Mouse (Mus musculus) midbrain, embryonic 14.5 days (tissue): ENCODE data around the gene Dhx32. TPM values are rescaled to one million over a fixed set of nuclear protein-coding genes. Genes with fewer than 3 reads are reported as not detected.

ENCODE experiments used
- ATAC-seq: fragments of 200-750 bp; cut with Nextera tagmentation; 2 replicates; pipeline ENCODE4 v1.8.0; 2017; ENCODE audit warnings: moderate number of reproducible peaks, moderate library complexity; ENCODE audit not compliant: low FRiP score, low TSS enrichment
- DNase-seq: peaks from one replicate; pipeline ENCODE4 v3.0.0-alpha.2; 2015
- H3K27ac ChIP-seq: fragments of 300-500 bp; sonication (generic); replicated peaks from 2 replicates; pipeline ENCODE4 v1.5.1; 2014; ENCODE audit warnings: mild to moderate bottlenecking, low read depth, low read length, moderate library complexity
- H3K27me3 ChIP-seq: fragments of 300-500 bp; sonication (generic); 2 replicates; pipeline ENCODE4 v1.6.1; 2014; ENCODE audit warnings: low read length, control low read depth, mixed read lengths; ENCODE audit not compliant: control insufficient read depth, insufficient read depth
- H3K36me3 ChIP-seq: fragments of 300-500 bp; sonication (generic); 2 replicates; pipeline ENCODE4 v1.6.1; 2014; ENCODE audit warnings: low read length, control low read depth; ENCODE audit not compliant: control insufficient read depth, insufficient read depth
- H3K4me1 ChIP-seq: fragments of 300-500 bp; sonication (generic); 2 replicates; pipeline ENCODE4 v1.6.1; 2014; ENCODE audit warnings: mild to moderate bottlenecking, antibody characterized with exemption, low read length, control low read depth; ENCODE audit not compliant: control insufficient read depth, insufficient read depth
- H3K4me2 ChIP-seq: fragments of 300-500 bp; sonication (generic); 2 replicates; pipeline ENCODE4 v1.6.1; 2014; ENCODE audit warnings: mild to moderate bottlenecking, low read length, moderate library complexity
- H3K4me3 ChIP-seq: fragments of 300-500 bp; sonication (generic); replicated peaks from 2 replicates; pipeline ENCODE4 v1.5.1; 2014; ENCODE audit warnings: low read depth, low read length
- H3K9ac ChIP-seq: fragments of 300-500 bp; sonication (generic); replicated peaks from 2 replicates; pipeline ENCODE4 v1.6.1; 2014; ENCODE audit warnings: mild to moderate bottlenecking, low read length, moderate library complexity
- H3K9me3 ChIP-seq: fragments of 300-500 bp; sonication (generic); 2 replicates; pipeline ENCODE4 v1.6.1; 2016; ENCODE audit warnings: low read length, control low read depth, mixed read lengths; ENCODE audit not compliant: control insufficient read depth
- WGBS: fragments of 180-500 bp; shearing (Covaris S2); extraction: QIAGEN DNeasy Blood & Tissue Kit; methylation state at CpG from one replicate; pipeline ENCODE4 v1.1.7; 2014; 5-methylcytosine and 5-hydroxymethylcytosine counted together
- polyA plus RNA-seq: library from polyadenylated mRNA; unstranded; fragments of >200 nt; fragmentation: Nextera tagmentation; extraction: Ambion mirVana; gene quantifications from 2 replicates; pipeline ENCODE4 v1.2.1, GENCODE M21; 2014

Dhx32 gene
- polyA plus RNA-seq, 1 experiment from 2014 or later = 46.4 TPM

DNA sequence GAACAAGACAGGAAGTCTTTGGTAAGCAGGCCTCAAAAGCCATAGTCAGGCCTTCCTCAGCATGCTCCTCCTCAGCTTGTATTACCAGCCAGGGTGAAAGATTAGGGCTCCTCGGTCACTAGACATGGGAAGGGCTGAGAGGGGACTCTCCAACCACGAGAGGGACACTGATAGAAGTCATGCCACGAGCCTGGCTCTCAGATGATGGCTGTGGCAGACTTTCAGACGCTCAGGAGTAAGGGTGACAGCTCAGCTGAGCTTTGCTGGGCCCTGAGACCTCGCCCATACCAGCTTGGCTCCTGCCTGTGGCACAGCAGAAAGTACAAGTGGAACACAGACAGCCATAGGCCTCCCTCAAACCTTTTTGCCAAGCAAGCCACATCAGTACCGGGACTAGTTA, 55.5 kb downstream of the Dhx32 start:
- Histone ChIP-seq H3K27me3 (no peaks in the 10 kb centered on the region), H3K4me3 (no peak overlapping the region), H3K9me3 (no peaks in the 10 kb centered on the region), H3K4me2 (no peak overlapping the region), H3K4me1 (no peaks in the 10 kb centered on the region), H3K27ac (no peak overlapping the region), H3K9ac (no peak overlapping the region), H3K36me3 (peaks cover 48% of the 10 kb centered on the region)
- ATAC-seq (no peak), DNase-seq (no peak)
- WGBS = 88% methylated on average over 6 of the region's 6 CpGs

DNA sequence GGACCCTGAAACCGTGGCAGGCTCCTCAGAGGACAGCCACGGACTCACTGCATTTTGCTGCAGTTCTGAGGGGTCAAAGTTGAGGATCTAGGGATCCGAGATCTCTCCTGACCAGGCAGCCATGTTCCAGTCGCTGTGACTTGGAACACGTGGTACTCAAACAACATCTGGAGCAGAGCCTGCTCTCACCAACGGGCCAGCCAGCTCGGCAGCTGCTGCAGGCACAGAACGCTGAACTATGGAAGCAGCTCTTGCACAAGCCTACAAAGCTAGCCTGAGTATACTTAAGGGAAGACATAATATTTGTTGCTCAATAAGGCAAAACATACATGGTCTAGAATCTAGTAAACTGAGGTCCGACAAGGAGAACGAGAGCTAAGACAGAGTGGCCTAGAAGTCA, 57.0 kb downstream of the Dhx32 start:
- no peak for DNase-seq
- Histone ChIP-seq H3K27ac (no peak overlapping the region), H3K4me3 (no peak overlapping the region), H3K36me3 (peaks cover 58% of the 10 kb centered on the region), H3K9me3 (no peaks in the 10 kb centered on the region), H3K27me3 (no peaks in the 10 kb centered on the region), H3K9ac (no peak overlapping the region), H3K4me1 (no peaks in the 10 kb centered on the region), H3K4me2 (no peak overlapping the region)
- 90% methylated on average over 10 of the region's 10 CpGs for WGBS
- no peak for ATAC-seq

DNA sequence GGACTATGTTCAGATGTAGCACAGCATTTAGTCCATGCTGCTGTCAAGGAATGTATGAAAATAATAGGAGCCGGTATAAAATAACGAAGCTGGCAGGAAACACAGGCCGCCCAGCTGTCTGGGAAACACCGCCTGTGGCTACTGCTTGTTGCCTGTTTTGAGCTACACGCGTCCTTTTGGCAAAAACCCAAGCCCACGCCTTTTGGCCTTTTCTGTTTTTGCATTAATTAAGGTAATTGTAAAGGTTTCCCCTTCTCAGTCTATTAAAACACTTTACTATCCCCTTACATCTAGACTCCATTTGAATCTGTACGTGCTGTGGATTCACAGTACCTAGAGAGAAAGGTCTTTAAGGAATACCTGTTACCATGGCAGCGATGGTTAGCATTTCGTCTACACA, 57.7 kb downstream of the Dhx32 start:
- Histone ChIP-seq H3K4me2 (no peak overlapping the region), H3K4me1 (no peaks in the 10 kb centered on the region), H3K9me3 (no peaks in the 10 kb centered on the region), H3K36me3 (peaks cover 62% of the 10 kb centered on the region), H3K4me3 (no peak overlapping the region), H3K27me3 (no peaks in the 10 kb centered on the region), H3K9ac (no peak overlapping the region), H3K27ac (no peak overlapping the region)
- WGBS = 84% methylated on average over 10 of the region's 10 CpGs
- DNase-seq = peak; percentile 34
- ATAC-seq = no peak

DNA sequence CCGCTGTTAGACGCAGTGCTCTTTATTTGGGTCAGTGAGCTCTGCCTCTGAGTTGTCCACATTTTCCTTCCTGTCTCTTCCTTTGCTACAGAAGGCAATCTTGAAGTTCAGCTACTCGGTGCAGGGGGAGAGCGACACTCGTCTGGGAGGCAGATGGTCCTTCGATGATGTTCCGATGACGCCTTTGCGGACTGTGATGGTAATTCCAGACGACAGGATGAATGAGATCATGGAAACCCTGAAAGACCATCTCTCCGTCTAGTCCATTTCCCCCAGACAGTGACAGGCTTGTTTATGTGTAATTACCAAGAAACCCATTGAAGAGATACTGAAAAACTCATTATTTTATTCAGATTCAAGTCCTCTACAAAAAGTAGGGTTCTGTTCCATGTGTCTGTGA, 61.9 kb downstream of the Dhx32 start:
- 86% methylated on average over 11 of the region's 11 CpGs for WGBS

DNA sequence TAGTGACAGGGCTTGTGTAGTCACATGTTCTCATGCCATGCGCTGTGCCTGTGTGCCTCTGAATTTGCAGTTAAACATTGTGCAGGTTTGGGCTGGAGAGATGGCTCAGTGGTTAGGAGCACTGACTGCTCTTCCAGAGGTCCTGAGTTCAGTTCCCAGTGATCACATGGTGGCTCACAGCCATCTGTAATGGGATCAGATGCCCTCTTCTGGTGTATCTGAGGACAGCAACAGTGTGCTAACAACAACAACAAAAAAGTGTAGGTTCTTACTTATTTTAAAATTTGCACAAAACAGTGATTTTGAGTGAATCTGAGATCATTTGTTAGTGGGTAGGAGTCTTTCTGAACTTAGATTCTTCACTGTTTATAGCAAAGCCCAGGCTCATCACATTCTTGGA, 63.9 kb downstream of the Dhx32 start:
- H3K27me3 ChIP-seq = no peaks in the 10 kb centered on the region
- 95% methylated on average over 1 of the region's 1 CpGs for WGBS
- no peak overlapping the region for H3K4me3 ChIP-seq
- H3K9me3 ChIP-seq = no peaks in the 10 kb centered on the region
- peaks cover 94% of the 10 kb centered on the region for H3K36me3 ChIP-seq
- no peak for ATAC-seq
- no peak overlapping the region for H3K27ac ChIP-seq
- no peak for DNase-seq
- no peak overlapping the region for H3K9ac ChIP-seq
- H3K4me2 ChIP-seq = no peak overlapping the region
- H3K4me1 ChIP-seq = no peaks in the 10 kb centered on the region

More for the DNA sequence above, 61.9 kb downstream of the Dhx32 start:
- H3K4me1 ChIP-seq = no peaks in the 10 kb centered on the region
- H3K4me3 ChIP-seq = no peak overlapping the region
- no peak overlapping the region for H3K27ac ChIP-seq
- peaks cover 95% of the 10 kb centered on the region for H3K36me3 ChIP-seq
- no peak overlapping the region for H3K4me2 ChIP-seq
- no peak overlapping the region for H3K9ac ChIP-seq
- no peaks in the 10 kb centered on the region for H3K27me3 ChIP-seq
- ATAC-seq = no peak
- DNase-seq = no peak
- H3K9me3 ChIP-seq = no peaks in the 10 kb centered on the region

DNA sequence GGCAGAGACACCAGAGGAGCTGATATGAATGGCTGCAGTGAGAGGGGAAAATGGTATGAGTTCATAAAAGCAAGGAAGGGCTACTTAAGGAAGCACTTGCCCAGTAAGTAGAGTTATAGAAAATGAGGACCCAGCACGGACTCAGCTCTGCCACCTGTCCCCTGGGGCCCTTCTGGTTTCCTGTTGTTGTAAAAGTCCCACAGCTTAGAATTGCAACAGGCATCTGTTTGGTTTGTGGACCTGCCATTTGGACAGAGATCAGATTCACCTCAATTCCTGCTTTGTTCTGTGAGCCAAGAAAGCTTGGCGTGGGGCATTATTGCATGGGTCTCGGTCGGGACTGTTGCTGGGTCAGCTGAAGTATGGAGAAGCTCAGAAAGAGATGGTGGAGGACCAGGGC, 67.1 kb downstream of the Dhx32 start:
- 91% methylated on average over 4 of the region's 4 CpGs for WGBS
- Histone ChIP-seq H3K9me3 (no peaks in the 10 kb centered on the region), H3K27me3 (no peaks in the 10 kb centered on the region), H3K4me1 (no peaks in the 10 kb centered on the region), H3K4me3 (no peak overlapping the region), H3K9ac (no peak overlapping the region), H3K36me3 (peaks cover 76% of the 10 kb centered on the region), H3K27ac (no peak overlapping the region), H3K4me2 (no peak overlapping the region)
- ATAC-seq (no peak), DNase-seq (no peak)

DNA sequence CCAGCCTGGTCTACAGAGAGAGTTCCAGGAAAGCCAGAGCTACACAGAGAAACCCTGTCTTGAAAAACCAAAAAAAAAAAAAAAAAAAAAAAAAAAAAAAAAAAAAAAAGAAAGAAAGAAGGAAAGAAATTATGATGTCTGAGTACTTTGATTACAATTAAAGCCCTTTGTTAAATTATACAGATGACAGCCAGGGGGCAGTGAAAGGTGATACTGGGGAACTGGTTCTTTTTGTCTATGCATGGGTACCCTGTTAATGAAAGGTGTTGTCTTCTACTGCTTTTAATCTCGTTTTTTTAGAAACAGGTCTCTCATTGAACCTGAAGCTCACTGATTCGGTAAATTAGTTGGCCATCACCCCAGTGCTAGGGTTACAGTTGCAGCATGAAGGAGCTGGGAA, 75.2 kb downstream of the Dhx32 start:
- DNase-seq = peak; percentile 13
- H3K27me3 ChIP-seq = no peaks in the 10 kb centered on the region
- peaks cover 7% of the 10 kb centered on the region; the same call in 1 of the 2 replicates for H3K36me3 ChIP-seq
- no peak overlapping the region for H3K27ac ChIP-seq
- peaks cover 11% of the 10 kb centered on the region for H3K4me1 ChIP-seq
- H3K9me3 ChIP-seq = no peaks in the 10 kb centered on the region
- no peak for ATAC-seq
- WGBS = 94% methylated on average over 2 of the region's 2 CpGs
- H3K9ac ChIP-seq = no peak overlapping the region
- no peak overlapping the region for H3K4me3 ChIP-seq
- H3K4me2 ChIP-seq = no peak overlapping the region

DNA sequence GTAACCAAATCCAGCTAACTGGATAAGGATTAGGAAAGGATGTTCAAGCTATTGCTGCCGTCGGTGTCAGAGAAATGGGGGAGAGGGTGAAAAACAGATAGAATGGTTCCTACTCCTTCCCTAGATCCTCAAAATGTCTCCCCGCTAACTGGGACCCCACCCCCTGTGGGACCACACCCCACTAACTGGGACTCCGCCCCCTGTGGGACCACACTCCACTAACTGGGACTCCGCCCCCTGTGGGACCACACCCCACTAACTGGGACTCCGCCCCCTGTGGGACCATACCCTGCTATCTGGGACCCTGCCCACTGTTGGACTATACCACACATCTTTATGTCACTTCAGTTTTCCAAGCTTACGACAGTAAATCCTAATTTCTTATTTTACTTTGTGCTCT, 78.6 kb downstream of the Dhx32 start:
- 94% methylated on average over 7 of the region's 7 CpGs for WGBS
- Histone ChIP-seq H3K4me2 (no peak overlapping the region), H3K4me1 (peaks cover 5% of the 10 kb centered on the region; the same call in 1 of the 2 replicates), H3K9ac (no peak overlapping the region), H3K27ac (no peak overlapping the region), H3K4me3 (no peak overlapping the region), H3K9me3 (no peaks in the 10 kb centered on the region), H3K36me3 (0 out of 2 replicates have a peak, but pooled peaks cover 7% of the 10 kb centered on the region), H3K27me3 (no peaks in the 10 kb centered on the region)
- DNase-seq (no peak), ATAC-seq (no peak)

DNA sequence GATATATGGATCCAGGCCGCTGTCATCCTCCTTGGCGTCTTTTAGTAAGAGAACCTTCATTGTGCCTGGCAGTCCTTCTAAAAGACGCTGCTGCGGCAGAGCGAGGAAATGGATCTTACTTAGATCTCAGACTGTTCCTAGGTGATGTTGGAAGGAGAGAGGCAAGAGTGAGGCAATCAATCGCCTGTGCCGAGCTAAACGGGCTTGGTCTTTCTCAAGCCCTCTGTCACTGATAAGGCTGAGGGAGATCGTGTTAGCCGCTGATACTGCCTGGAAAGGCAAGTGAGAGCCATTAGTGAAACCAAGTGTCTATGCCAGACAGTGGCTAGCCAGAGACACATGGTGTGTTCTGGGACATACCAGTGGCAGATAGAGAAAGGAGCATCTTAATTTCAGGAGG, 80.2 kb downstream of the Dhx32 start:
- H3K4me2 ChIP-seq = no peak overlapping the region

More for the DNA sequence above, 80.2 kb downstream of the Dhx32 start:
- Histone ChIP-seq H3K27ac (no peak overlapping the region), H3K27me3 (no peaks in the 10 kb centered on the region), H3K9me3 (no peaks in the 10 kb centered on the region), H3K4me1 (no peaks in the 10 kb centered on the region), H3K4me3 (no peak overlapping the region), H3K9ac (no peak overlapping the region), H3K36me3 (peaks cover 8% of the 10 kb centered on the region; the same call in 1 of the 2 replicates)
- no peak for DNase-seq
- WGBS = 93% methylated on average over 10 of the region's 10 CpGs
- ATAC-seq = no peak
